Mouse (Mus musculus) embryonic facial prominence, embryonic 13.5 days (tissue): ENCODE data around the gene Vwce. TPM values are rescaled to one million over a fixed set of nuclear protein-coding genes. Genes with fewer than 3 reads are reported as not detected.

Experiments used
- polyA plus RNA-seq: library from polyadenylated mRNA; unstranded; fragments of >200 nt; fragmentation: Nextera tagmentation; extraction: Ambion mirVana; gene quantifications from 2 replicates; pipeline ENCODE4 v1.2.1, GENCODE M21; 2015

The Vwce gene
- polyA plus RNA-seq, 1 experiment from 2014 or later, result 3.8 TPM

Other genes with a start within 250 kb of the Vwce start
- gene Syt7, start 245.1 kb upstream of the Vwce start, polyA plus RNA-seq, result 0.46 and 0.76 TPM in 2 replicates
- 0.25 and 0.28 TPM in 2 replicates for gene Lrrc10b, start 176.7 kb upstream of the Vwce start, polyA plus RNA-seq
- 0.27 and 0.39 TPM in 2 replicates for gene Ppp1r32, start 151.3 kb upstream of the Vwce start, polyA plus RNA-seq
- 48.3 and 50.1 TPM in 2 replicates for gene Cpsf7, start 108.9 kb upstream of the Vwce start, polyA plus RNA-seq
- gene Sdhaf2, start 108.1 kb upstream of the Vwce start, polyA plus RNA-seq, result 59.9 and 63.5 TPM in 2 replicates
- 62.9 and 63.7 TPM in 2 replicates for gene Tmem216, start 78.0 kb upstream of the Vwce start, polyA plus RNA-seq
- 18.7 and 21.8 TPM in 2 replicates for gene Cyb561a3, start 57.0 kb upstream of the Vwce start, polyA plus RNA-seq
- gene Tmem138, start 56.9 kb upstream of the Vwce start, polyA plus RNA-seq, result 38.3 and 39.1 TPM in 2 replicates
- gene Ddb1, start 28.9 kb upstream of the Vwce start, polyA plus RNA-seq, result 355 and 368 TPM in 2 replicates
- 16.3 and 17.0 TPM in 2 replicates for gene Tkfc, start 28.6 kb upstream of the Vwce start, polyA plus RNA-seq
- gene Pga5, start 43.9 kb downstream of the Vwce start, polyA plus RNA-seq, result not detected in 2 replicates
- gene Vps37c, start 54.5 kb downstream of the Vwce start, polyA plus RNA-seq, result 36.4 and 36.8 TPM in 2 replicates
- gene Cd5, start 104.8 kb downstream of the Vwce start, polyA plus RNA-seq, result 0.41 and 0.42 TPM in 2 replicates
- 0.08 and 0.15 TPM in 2 replicates for gene Cd6, start 195.8 kb downstream of the Vwce start, polyA plus RNA-seq
- gene Slc15a3, start 205.5 kb downstream of the Vwce start, polyA plus RNA-seq, result 0.34 and 0.41 TPM in 2 replicates
- gene Tmem132a, start 235.7 kb downstream of the Vwce start, polyA plus RNA-seq, result 99.9 and 107 TPM in 2 replicates
- gene Tmem109, start 247.8 kb downstream of the Vwce start, polyA plus RNA-seq, result 82.6 and 87.1 TPM in 2 replicates